8 mouse cellular contexts compared by ENCODE assay signal in the genomic region with DNA sequence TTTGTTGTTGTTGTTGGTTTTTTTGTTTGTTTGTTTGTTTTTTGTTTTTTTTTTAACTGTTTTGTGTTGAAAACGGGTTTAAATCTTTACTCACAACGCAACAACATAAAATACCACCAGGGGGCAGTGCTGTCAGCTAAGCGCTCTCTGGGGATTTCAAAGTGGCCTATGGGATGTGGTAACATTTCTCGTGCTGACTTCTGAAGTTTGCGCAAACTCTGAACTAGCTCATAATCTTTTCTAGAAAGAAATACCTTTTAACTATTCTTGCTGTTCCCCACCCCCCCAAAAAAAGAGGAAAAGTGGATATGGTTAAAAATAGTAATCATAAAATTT.
A peak's percentile ranks its signal among the peaks of the same experiment; 100 is the strongest.
DNase-seq lines count a peak whose midpoint lies in the region; ATAC-seq and TF ChIP-seq lines count a peak whose summit lies in the region.

No protein-coding gene starts in this region.

- no peaks in the 10 kb centered on the region for H3K27me3 ChIP-seq in kidney, embryonic 14.5 days (ENCODE audit: control insufficient read depth, insufficient read depth, low read length)
- H3K27me3 ChIP-seq in liver, embryonic 14.5 days (ENCODE audit: control insufficient read depth, insufficient read depth, low read length), result no peaks in the 10 kb centered on the region

- H3K4me3 ChIP-seq in kidney, embryonic 14.5 days (ENCODE audit: low read length), result no peak overlapping the region
- no peak overlapping the region for H3K4me3 ChIP-seq in liver, embryonic 14.5 days (ENCODE audit: insufficient read depth in 1 of 2, low read depth in 2 of 2, low read length in 2 of 2)

- no peak for ATAC-seq in kidney, embryonic 14.5 days (ENCODE audit: low FRiP score, low TSS enrichment)
- ATAC-seq in liver, embryonic 14.5 days (ENCODE audit: insufficient read depth), result no peak

- H3K9me3 ChIP-seq in kidney, embryonic 14.5 days (ENCODE audit: control insufficient read depth, low read length), result no peaks in the 10 kb centered on the region
- no peaks in the 10 kb centered on the region for H3K9me3 ChIP-seq in liver, embryonic 14.5 days (ENCODE audit: control insufficient read depth, low read length)

- H3K27ac ChIP-seq in kidney, embryonic 14.5 days (ENCODE audit: low read depth, low read length), result no peak overlapping the region
- no peak overlapping the region for H3K27ac ChIP-seq in liver, embryonic 14.5 days

- H3K9ac ChIP-seq in kidney, embryonic 14.5 days (ENCODE audit: low read depth, low read length), result no peak overlapping the region
- H3K9ac ChIP-seq in liver, embryonic 14.5 days (replicated peaks), result no peak overlapping the region

- DNase-seq in kidney, adult 18-20 months, result peak; percentile 8
- DNase-seq in R1 (ENCODE audit: low read depth, low spot score), result peak; percentile 67
- DNase-seq in cerebellum, adult 9-10 months, result peak; percentile 81
- peak; percentile 7 to 16 for DNase-seq in heart, postnatal 36 days
- peak in 2 of 3 experiments; percentile 1 to 7 for DNase-seq in liver, embryonic 14.5 days (ENCODE audit: low read depth in 3 of 3, low spot score in 3 of 3)
- DNase-seq in right cerebral cortex, adult 2 months (ENCODE audit: low spot score in 2 of 2), result peak; percentile 65 to 78
- no peak for DNase-seq in urinary bladder, postnatal 10 days (ENCODE audit: low spot score)

- peak; percentile 44; the same call in 1 of the 2 replicates for TF ChIP-seq CTCF in liver, embryonic 14.5 days (IDR thresholded peaks at IDR 0.05; ENCODE audit: low read depth)

- H3K4me1 ChIP-seq in kidney, embryonic 14.5 days (ENCODE audit: control insufficient read depth, insufficient read depth, low read length), result no peaks in the 10 kb centered on the region
- no peaks in the 10 kb centered on the region for H3K4me1 ChIP-seq in liver, embryonic 14.5 days (replicated peaks; ENCODE audit: control insufficient read depth in 2 of 2, insufficient read depth in 2 of 2, low read length in 1 of 2)

- 14% methylated on average over 5 of the region's 5 CpGs for WGBS in kidney, embryonic 14.5 days
- WGBS in liver, embryonic 14.5 days (ENCODE audit: insufficient replicate concordance), result 14% methylated on average over 5 of the region's 5 CpGs

- no peak overlapping the region for H3K4me2 ChIP-seq in kidney, embryonic 14.5 days (replicated peaks; ENCODE audit: low read depth, low read length)
- no peak overlapping the region for H3K4me2 ChIP-seq in liver, embryonic 14.5 days (ENCODE audit: low read depth)

- no peaks in the 10 kb centered on the region for H3K36me3 ChIP-seq in kidney, embryonic 14.5 days (ENCODE audit: control insufficient read depth, insufficient read depth, low read length)
- H3K36me3 ChIP-seq in liver, embryonic 14.5 days (replicated peaks; ENCODE audit: control insufficient read depth, insufficient read depth, low read depth), result no peaks in the 10 kb centered on the region

- intact Hi-C loops in heart, postnatal 36 days (cut with DNase I), result no loop called here

- no peak for TF ChIP-seq EP300 in liver, embryonic 14.5 days (IDR thresholded peaks at IDR 0.05; ENCODE audit: low read depth)
